Mouse (Mus musculus) myocyte (in vitro differentiated cells): ENCODE results near the gene Zfp82.

Source experiments
- MAX ChIP-seq: IDR thresholded peaks from one replicate; pipeline ENCODE4 v1.6.1; 2011; ENCODE audit warnings: low read depth, mild to moderate bottlenecking, control low read depth
- MYOD1 ChIP-seq, 3 experiments: IDR thresholded peaks; one replicate each; pipeline ENCODE4 v1.6.1; 2011; ENCODE audit warnings: control low read depth in 2 of 3, low read depth in 2 of 3, mild to moderate bottlenecking in 2 of 3, moderate library complexity in 1 of 3; ENCODE audit not compliant: insufficient read length in 2 of 3, control insufficient read depth in 1 of 3
- MYOG ChIP-seq, 3 experiments: IDR thresholded peaks; one replicate each; pipeline ENCODE4 v1.6.1; 2011; ENCODE audit warnings: control low read depth in 2 of 3, low read depth in 2 of 3, mild to moderate bottlenecking in 2 of 3; ENCODE audit not compliant: insufficient read length in 2 of 3, control insufficient read depth in 1 of 3, insufficient read depth in 1 of 3
- USF1 ChIP-seq: IDR thresholded peaks from one replicate; pipeline ENCODE4 v1.6.1; 2011; ENCODE audit warnings: low read depth, mild to moderate bottlenecking, control low read depth, moderate library complexity

DNA sequence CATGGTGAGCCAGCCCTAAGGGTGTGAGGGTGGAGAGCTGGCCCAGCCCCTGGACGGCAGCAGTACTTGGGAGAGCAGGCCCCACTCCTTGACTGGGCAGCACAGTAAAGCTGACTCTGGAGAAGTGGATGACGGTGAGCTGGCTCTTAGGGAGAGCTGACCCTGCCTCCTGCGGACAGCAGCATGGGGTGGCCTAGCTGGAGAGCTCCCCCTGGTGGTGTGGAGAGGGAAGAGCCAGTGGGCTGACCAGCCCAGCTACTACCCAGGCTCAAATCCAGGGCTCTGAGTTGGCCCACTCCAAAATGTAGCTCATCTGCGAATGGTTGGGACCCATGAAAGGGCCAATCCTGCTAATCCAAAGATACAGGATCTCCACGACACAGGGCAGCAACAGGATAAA lies 8.1 kb downstream of the Zfp82 start:
- TF ChIP-seq MYOG (IDR thresholded peaks at IDR 0.05; ENCODE audit: control insufficient read depth in 1 of 3, insufficient read depth in 1 of 3, insufficient read length in 2 of 3, low read depth in 2 of 3) (no peak), MYOD1 (IDR thresholded peaks at IDR 0.05; ENCODE audit: control insufficient read depth in 1 of 3, insufficient read length in 2 of 3, low read depth in 2 of 3) (no peak), MAX (no peak), USF1 (no peak)
